24 mouse cellular contexts compared by ENCODE assay signal in genomic region chr5:75403531-75403930, GRCm38 (mm10).
"Had no signal": no experiment of that assay in that cellular context is flagged by ENCODE, and none has a peak within 500 bp of the region (broad histone marks: within the 10 kb centered on the region; RNA-seq: fewer than 3 reads in every experiment).

No protein-coding gene starts in this region.

- H3K9ac ChIP-seq: forebrain, postnatal 0 days; heart, embryonic 13.5 days; heart, embryonic 15.5 days; hindbrain, embryonic 12.5 days; hindbrain, embryonic 14.5 days; intestine, embryonic 15.5 days; kidney, embryonic 15.5 days; limb, embryonic 13.5 days; limb, embryonic 15.5 days; liver, embryonic 12.5 days; liver, embryonic 14.5 days had no signal

- ATAC-seq: inflammation-experienced regulatory T-cells, adult 6 months; intestine, embryonic 15.5 days; liver, embryonic 12.5 days had no signal

- H3K4me3 ChIP-seq: heart, adult 2 months; heart, embryonic 13.5 days; heart, embryonic 15.5 days; hindbrain, embryonic 10.5 days; hindbrain, embryonic 12.5 days; intestine, embryonic 15.5 days; kidney, embryonic 15.5 days; limb, embryonic 13.5 days; limb, embryonic 15.5 days; liver, embryonic 12.5 days had no signal

- DNase-seq: forebrain, postnatal 0 days; gastrocnemius, postnatal 14 days; gastrocnemius, postnatal 36 days; heart, adult 11 months; heart, adult 2 months; heart, postnatal 14 days; heart, postnatal 4 days; kidney, postnatal 10 days; layer of hippocampus, adult 9-11 months; layer of hippocampus, postnatal 36 days; left cerebral cortex, postnatal 4 days had no signal

- H3K4me1 ChIP-seq: heart, embryonic 15.5 days; intestine, embryonic 15.5 days; liver, embryonic 12.5 days had no signal

- H3K4me2 ChIP-seq: heart, embryonic 11.5 days; heart, embryonic 13.5 days; heart, embryonic 15.5 days; hindbrain, embryonic 12.5 days; hindbrain, embryonic 14.5 days; intestine, embryonic 15.5 days; limb, embryonic 15.5 days; liver, embryonic 12.5 days had no signal

- H3K27me3 ChIP-seq: heart, embryonic 15.5 days; hindbrain, embryonic 12.5 days; intestine, embryonic 15.5 days; kidney, embryonic 15.5 days; limb, embryonic 13.5 days; limb, embryonic 15.5 days; liver, embryonic 12.5 days had no signal

- H3K9me3 ChIP-seq: heart, embryonic 13.5 days; heart, embryonic 15.5 days; hindbrain, embryonic 10.5 days; hindbrain, embryonic 12.5 days; intestine, embryonic 15.5 days; kidney, embryonic 15.5 days; limb, embryonic 13.5 days; limb, embryonic 15.5 days; liver, embryonic 12.5 days had no signal

- H3K36me3 ChIP-seq: heart, embryonic 13.5 days; heart, embryonic 15.5 days; hindbrain, embryonic 10.5 days; hindbrain, embryonic 12.5 days; intestine, embryonic 15.5 days; kidney, embryonic 15.5 days; limb, embryonic 13.5 days; limb, embryonic 15.5 days; liver, embryonic 12.5 days had no signal

- H3K27ac ChIP-seq: heart, adult 2 months; heart, embryonic 13.5 days; heart, embryonic 15.5 days; hindbrain, embryonic 10.5 days; hindbrain, embryonic 12.5 days; hindbrain, embryonic 14.5 days; intestine, embryonic 15.5 days; kidney, embryonic 15.5 days; limb, embryonic 13.5 days; limb, embryonic 15.5 days; liver, embryonic 12.5 days; liver, embryonic 14.5 days had no signal
